Mouse (Mus musculus) small intestine, adult 2 months (tissue): ENCODE results near the gene Anapc16. TPM values are rescaled to one million over a fixed set of nuclear protein-coding genes. Genes with fewer than 3 reads are reported as not detected.

ENCODE experiments used
- H3K27ac ChIP-seq: fragments of 200-500 bp; 2 replicates; pipeline ENCODE4 v1.5.1; 2012; ENCODE audit warnings: low read depth, low read length, control low read depth, inconsistent platforms; ENCODE audit not compliant: insufficient read depth
- H3K27me3 ChIP-seq: fragments of 200-500 bp; 2 replicates; pipeline ENCODE4 v1.6.1; 2012; ENCODE audit warnings: mild to moderate bottlenecking, moderate library complexity, low read length, inconsistent platforms; ENCODE audit not compliant: control insufficient read depth, insufficient read depth
- H3K36me3 ChIP-seq: fragments of 200-500 bp; 2 replicates; pipeline ENCODE4 v1.6.1; 2012; ENCODE audit warnings: mild to moderate bottlenecking, low read length, control low read depth, inconsistent platforms; ENCODE audit not compliant: control insufficient read depth, insufficient read depth
- H3K4me1 ChIP-seq: fragments of 200-500 bp; 2 replicates; pipeline ENCODE4 v1.6.1; 2012; ENCODE audit warnings: low read length, inconsistent platforms, mixed read lengths; ENCODE audit not compliant: control insufficient read depth, insufficient read depth, insufficient read length
- H3K4me3 ChIP-seq: fragments of 200-500 bp; 2 replicates; pipeline ENCODE4 v1.5.1; 2012; ENCODE audit warnings: low read depth, mild to moderate bottlenecking, control low read depth, inconsistent platforms, low read length, moderate library complexity
- CTCF ChIP-seq: fragments of 200-500 bp; IDR thresholded peaks from 2 replicates; pipeline ENCODE4 v1.5.1; 2012; ENCODE audit warnings: low read depth, mild to moderate bottlenecking, control low read depth, inconsistent platforms, low read length, moderate library complexity, mixed read lengths; ENCODE audit not compliant: insufficient replicate concordance, insufficient read length; ENCODE audit errors: extremely low read depth
- POLR2A ChIP-seq: fragments of 200-500 bp; IDR thresholded peaks from 2 replicates; pipeline ENCODE4 v1.6.1; 2012; ENCODE audit warnings: low read depth, mild to moderate bottlenecking, control low read depth, inconsistent platforms, low read length, moderate library complexity
- WGBS: fragments of 180-500 bp; shearing (Covaris S2); methylation state at CpG from one replicate; pipeline ENCODE4 v1.1.7; 2018; 5-methylcytosine and 5-hydroxymethylcytosine counted together
- polyA plus RNA-seq: library from polyadenylated mRNA; depleted of rRNA; stranded (reverse); fragments of >200 nt; gene quantifications from 2 replicates; pipeline ENCODE4 v1.2.3, GENCODE M21; 2012

Anapc16 gene
- polyA plus RNA-seq, 1 experiment = 51.4 TPM

DNA sequence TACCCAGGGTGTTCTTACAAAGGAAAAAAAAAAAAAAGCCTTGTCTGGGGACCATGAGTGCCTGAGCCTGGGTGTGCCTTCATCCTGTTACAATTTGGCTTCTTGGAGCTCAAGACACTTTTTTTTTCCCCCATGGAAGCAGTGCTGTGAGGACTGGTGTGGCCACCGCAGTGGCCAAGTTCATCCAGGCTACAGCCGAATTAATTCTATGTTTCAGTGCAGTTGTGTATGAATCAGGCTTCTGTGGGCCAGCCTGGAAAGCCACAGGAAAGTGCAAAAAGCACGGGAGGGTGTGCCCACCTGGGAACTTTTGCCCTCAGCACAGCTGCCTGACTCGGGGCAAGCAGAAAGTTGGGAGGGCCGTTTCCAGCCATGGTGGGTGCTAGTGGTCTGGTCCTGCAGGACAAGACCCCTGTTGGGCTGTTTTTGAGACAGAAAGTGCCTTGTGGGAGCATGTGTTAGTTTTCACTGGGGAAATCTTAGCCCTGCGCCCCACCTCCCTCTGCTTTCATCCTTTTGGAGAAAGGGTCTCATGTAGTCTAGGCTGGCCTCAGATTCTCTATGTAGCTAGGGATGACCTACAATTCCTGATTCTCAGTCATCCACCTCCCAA is 32.4 kb downstream of the Anapc16 start:
- peak overlapping the region; percentile 92 for H3K27ac ChIP-seq
- H3K4me1 ChIP-seq = peaks cover 44% of the 10 kb centered on the region
- no peak for TF ChIP-seq CTCF
- TF ChIP-seq POLR2A = no peak
- peak overlapping the region; percentile 64 for H3K4me3 ChIP-seq
- H3K36me3 ChIP-seq = no peaks in the 10 kb centered on the region
- no peaks in the 10 kb centered on the region for H3K27me3 ChIP-seq
- WGBS = 11% methylated on average over 6 of the region's 6 CpGs

DNA sequence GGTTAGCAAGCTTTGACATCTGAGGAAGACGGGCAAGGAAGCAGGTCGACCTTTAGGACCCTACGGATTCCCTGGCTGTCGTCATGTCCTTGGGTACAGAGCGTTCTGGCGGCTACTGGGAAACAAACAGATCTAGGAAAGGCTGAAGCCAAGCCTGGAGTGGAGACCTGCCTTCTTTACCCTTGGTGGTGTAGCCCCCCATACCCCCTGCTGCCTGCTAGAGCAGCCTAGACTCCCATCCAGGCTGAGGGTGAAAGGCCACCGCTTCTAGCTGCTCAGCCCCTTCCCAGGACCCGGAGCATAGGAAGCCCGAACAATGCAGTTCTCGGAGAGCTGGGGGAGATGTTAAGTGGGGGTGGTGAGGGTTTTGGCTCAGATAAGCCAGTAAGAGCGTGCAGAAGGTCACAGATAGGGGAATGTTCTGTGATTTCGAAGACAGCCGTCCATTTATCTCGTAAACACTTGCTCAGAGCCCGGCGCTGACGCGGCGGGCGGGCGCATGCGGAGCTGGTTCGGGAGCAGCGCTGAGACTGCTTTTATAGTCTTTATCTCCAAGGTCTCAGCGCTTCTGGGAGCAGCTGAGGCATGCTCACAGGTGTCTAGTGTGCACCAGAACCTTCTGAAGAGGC is 33.0 kb downstream of the Anapc16 start:
- Histone ChIP-seq H3K36me3 (no peaks in the 10 kb centered on the region), H3K4me3 (peak overlapping the region; percentile 64), H3K27ac (peak overlapping the region; percentile 92), H3K4me1 (peaks cover 39% of the 10 kb centered on the region), H3K27me3 (no peaks in the 10 kb centered on the region)
- WGBS = 1% methylated on average over 25 of the region's 25 CpGs
- no peak for TF ChIP-seq CTCF
- peak; percentile 57; the same call in 1 of the 2 replicates for TF ChIP-seq POLR2A

DNA sequence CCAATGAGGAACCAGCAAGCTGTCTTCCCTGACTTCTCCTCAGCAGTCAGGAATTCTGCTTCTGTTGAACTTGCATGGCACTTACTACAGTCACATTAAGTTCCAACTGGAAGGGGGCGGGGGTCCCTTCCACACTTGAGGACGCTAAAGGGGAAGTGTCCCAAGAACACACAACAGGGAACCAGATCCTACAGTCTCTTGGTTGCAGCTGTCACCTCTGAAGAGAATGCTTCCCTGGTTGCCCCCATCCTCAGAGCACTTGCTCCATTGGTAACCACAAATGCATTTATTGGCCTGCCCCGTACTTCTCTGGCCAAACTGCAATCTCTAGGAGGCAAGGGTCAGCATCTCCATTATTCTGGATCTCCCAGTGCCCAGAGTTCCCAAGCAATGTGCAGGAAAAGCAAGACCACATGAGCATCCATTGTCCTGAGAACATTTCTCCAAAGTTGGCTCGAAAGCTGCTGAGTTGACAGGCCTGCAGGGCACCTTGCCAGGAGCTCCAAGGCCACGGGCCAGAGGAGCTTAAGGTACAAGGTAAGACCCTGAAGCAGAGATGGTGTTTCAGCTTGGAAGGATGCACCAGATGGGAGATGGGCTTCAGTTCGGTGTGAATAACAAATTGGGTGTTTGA is 35.5 kb downstream of the Anapc16 start:
- no peak overlapping the region for H3K4me3 ChIP-seq
- peaks cover 18% of the 10 kb centered on the region for H3K4me1 ChIP-seq
- 62% methylated on average over 6 of the region's 6 CpGs for WGBS
- TF ChIP-seq POLR2A (no peak), CTCF (no peak)
- no peak overlapping the region for H3K27ac ChIP-seq
- H3K27me3 ChIP-seq = no peaks in the 10 kb centered on the region
- no peaks in the 10 kb centered on the region for H3K36me3 ChIP-seq

DNA sequence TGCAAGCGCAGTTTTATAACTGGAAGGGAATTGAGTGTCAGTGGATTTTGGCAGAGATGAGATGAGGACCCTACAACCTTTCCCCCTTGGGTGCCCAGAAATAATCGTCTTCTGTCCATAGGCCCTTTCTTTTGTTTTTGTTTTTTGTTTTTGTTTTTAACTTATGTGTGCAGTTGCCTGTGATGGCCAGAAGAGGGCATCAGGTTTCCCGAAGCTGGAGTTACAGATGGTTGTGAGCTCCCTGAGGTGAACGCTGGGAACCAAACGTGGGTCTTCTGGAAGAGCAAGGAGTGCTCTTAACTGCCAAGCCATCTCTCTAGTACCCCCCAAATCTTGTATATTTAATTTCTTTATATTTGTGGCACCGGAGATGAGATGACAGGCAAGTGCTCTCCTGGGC is 36.2 kb downstream of the Anapc16 start:
- 95% methylated on average over 6 of the region's 6 CpGs for WGBS
- TF ChIP-seq POLR2A (no peak), CTCF (peak; percentile 33; the same call in 1 of the 2 replicates)
- Histone ChIP-seq H3K36me3 (no peaks in the 10 kb centered on the region), H3K27me3 (no peaks in the 10 kb centered on the region), H3K4me1 (peaks cover 11% of the 10 kb centered on the region), H3K4me3 (no peak overlapping the region), H3K27ac (no peak overlapping the region)

DNA sequence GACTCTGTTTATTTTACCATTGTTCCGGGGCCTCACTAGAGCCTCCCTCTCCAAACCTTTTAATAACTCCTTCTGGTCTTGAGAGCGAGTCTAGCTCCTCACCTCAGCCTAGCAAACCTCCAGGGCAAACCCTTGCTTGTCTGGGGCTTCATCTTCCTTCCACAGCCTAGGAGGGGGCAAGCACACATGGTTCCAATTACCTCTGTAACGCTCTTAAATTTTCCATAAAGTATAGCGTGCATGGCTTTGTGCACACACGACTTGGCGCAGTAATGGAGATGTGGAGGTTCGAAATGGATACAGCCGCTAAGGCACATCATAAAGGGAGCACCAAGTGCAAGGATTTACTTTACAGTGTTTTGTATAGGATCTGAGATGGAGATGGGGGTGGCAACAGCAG is 37.1 kb downstream of the Anapc16 start:
- WGBS = 92% methylated on average over 8 of the region's 8 CpGs
- Histone ChIP-seq H3K36me3 (no peaks in the 10 kb centered on the region), H3K4me1 (peaks cover 5% of the 10 kb centered on the region), H3K4me3 (no peak overlapping the region), H3K27ac (no peak overlapping the region), H3K27me3 (no peaks in the 10 kb centered on the region)
- TF ChIP-seq POLR2A = no peak
- no peak for TF ChIP-seq CTCF

DNA sequence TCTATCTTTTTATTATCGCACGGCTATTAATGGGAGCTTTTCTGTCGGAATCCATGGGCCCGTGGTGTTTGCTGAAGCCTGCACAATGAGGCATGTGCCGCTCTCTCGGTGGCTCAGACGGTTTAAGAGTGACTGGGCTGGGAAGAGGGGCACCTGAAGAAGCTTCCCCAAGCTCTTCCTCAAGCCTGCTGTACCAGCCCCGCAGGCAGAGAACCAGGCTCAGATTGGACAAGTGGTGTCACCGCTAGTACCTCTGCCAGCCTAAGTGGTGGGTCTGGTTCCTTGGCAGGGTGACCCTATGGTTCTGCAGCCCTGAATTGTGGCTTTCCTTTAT is 37.6 kb downstream of the Anapc16 start:
- no peaks in the 10 kb centered on the region for H3K27me3 ChIP-seq
- H3K36me3 ChIP-seq = no peaks in the 10 kb centered on the region
- no peak overlapping the region for H3K27ac ChIP-seq
- TF ChIP-seq CTCF (no peak), POLR2A (no peak)
- 49% methylated on average over 9 of the region's 9 CpGs for WGBS
- peaks cover under 1% of the 10 kb centered on the region; the same call in 1 of the 2 replicates for H3K4me1 ChIP-seq
- no peak overlapping the region for H3K4me3 ChIP-seq
